Mouse (Mus musculus) left cerebral cortex, adult 2 months (tissue): ENCODE measurements around the gene Sik3. TPM values are rescaled to one million over a fixed set of nuclear protein-coding genes. Genes with fewer than 3 reads are reported as not detected.
"Not testable (repeated sequence)": the region's sequence is repeated elsewhere in the genome, so short reads cannot be mapped to it uniquely, and the experiment has no call there.

Experiments used
- DNase-seq, 2 experiments: peaks; one replicate each; pipeline ENCODE4 v3.0.0; 2021 to 2022; ENCODE audit warnings: low spot score in 2 of 2, mixed read lengths in 1 of 2; ENCODE audit errors: extremely low spot score in 1 of 2
- H3K27ac ChIP-seq: fragments of 200-600 bp; 2 replicates; pipeline ENCODE4 v1.8.1; 2022
- H3K4me3 ChIP-seq: fragments of 200-600 bp; 2 replicates; pipeline ENCODE4 v1.8.1; 2022
- CTCF ChIP-seq: fragments of 200-600 bp; IDR thresholded peaks from 2 replicates; pipeline ENCODE4 v1.8.1; 2022; ENCODE audit warnings: antibody characterized with exemption, mild to moderate bottlenecking, moderate library complexity
- intact Hi-C: fragments of 180-260 bp; cut with DNase I; formaldehyde crosslinking; loops from one replicate; pipeline ENCODE4 v1.15.1; 2025
- total RNA-seq, 2 experiments: library from RNA; stranded (reverse); gene quantifications; 2 replicates each; pipeline ENCODE4 v1.2.3; 2021

The Sik3 gene
- total RNA-seq, 2 experiments from 2014 or later: 122 to 127 TPM

- no peak for DNase-seq
- no peak overlapping the region for H3K4me3 ChIP-seq
- H3K27ac ChIP-seq: peak overlapping the region; percentile 40; the same call in 1 of the 2 replicates
- intact Hi-C loops: no loop called here
- TF ChIP-seq CTCF: no peak
Measured at GRCm38 (mm10) chr9:46066711-46067110, 54.1 kb downstream of the Sik3 start.

DNA sequence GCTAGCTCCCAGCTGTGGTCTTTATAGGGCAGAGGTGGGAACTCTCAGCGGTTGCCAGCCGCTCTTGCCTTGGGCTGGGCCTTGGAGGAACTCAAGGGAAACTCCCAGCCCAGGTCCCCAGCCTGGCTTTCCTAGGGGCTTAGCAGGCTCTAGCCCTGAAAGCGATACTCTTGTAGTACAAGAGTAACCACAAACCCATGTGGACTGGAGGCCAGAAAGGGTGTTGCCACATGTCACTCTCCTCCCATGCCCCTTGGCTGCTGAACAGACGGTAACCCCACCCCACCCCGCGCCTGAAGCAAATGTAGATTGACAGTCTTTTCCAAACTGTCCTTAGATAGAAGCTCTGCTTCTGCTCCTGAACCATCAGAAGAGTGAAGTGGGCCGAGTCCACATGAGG is 55.1 kb downstream of the Sik3 start:
- TF ChIP-seq CTCF: no peak
- no peak for DNase-seq
- H3K27ac ChIP-seq: no peak overlapping the region
- no peak overlapping the region for H3K4me3 ChIP-seq
- intact Hi-C loops: no loop called here

- no peak for DNase-seq
- H3K4me3 ChIP-seq: no peak overlapping the region
- no peak for TF ChIP-seq CTCF
- no peak overlapping the region for H3K27ac ChIP-seq
- intact Hi-C loops: no loop called here
Measured at GRCm38 (mm10) chr9:46069013-46069412, 56.4 kb downstream of the Sik3 start.

- Histone ChIP-seq H3K4me3 (no peak overlapping the region), H3K27ac (no peak overlapping the region)
- TF ChIP-seq CTCF: peak; percentile 1
- intact Hi-C loops: no loop called here
- no peak for DNase-seq
Measured at GRCm38 (mm10) chr9:46072101-46072835, 59.6 kb downstream of the Sik3 start.

DNA sequence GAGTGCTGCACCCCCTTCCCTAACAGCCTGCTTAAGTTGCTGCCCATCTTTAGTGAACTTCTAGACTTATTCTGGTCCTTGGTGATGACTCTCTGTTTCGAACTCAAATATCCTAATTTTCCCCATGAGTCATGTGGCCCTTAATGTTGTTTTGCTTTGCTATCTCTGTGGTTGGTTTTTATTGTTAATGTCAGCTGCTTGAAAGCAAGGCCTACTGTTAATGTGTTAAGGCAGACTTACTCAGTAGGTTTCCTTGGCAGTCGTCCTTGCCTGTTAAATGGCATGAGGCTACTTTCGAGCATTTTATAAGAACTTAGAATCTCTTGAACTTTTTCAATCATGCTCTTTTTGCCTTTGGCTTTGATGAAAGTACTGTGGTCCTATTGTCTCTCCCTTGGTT is 60.8 kb downstream of the Sik3 start:
- intact Hi-C loops: no loop called here
- H3K4me3 ChIP-seq: no peak overlapping the region
- no peak for DNase-seq
- no peak for TF ChIP-seq CTCF
- no peak overlapping the region for H3K27ac ChIP-seq

DNA sequence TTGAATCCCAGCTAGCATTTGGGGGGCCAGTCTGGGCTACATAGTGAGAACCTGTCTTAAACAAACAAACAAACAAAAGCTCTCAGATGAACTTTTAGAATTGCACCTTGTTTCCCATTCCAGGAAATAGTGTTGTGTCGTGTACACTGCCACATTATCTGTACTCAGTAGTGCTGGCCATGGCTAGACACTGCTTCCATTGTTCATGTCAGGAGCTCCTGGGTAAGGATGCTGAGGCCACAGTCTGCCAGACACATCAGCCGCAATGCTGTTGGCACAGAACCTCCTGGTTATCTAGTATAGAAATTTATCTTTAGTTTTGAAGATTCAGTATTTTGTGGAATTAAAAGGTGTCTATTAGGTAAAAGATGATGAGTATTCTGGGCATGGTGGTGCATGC is 63.0 kb downstream of the Sik3 start:
- TF ChIP-seq CTCF: no peak
- Histone ChIP-seq H3K4me3 (no peak overlapping the region), H3K27ac (no peak overlapping the region)
- intact Hi-C loops: no loop called here
- no peak for DNase-seq

DNA sequence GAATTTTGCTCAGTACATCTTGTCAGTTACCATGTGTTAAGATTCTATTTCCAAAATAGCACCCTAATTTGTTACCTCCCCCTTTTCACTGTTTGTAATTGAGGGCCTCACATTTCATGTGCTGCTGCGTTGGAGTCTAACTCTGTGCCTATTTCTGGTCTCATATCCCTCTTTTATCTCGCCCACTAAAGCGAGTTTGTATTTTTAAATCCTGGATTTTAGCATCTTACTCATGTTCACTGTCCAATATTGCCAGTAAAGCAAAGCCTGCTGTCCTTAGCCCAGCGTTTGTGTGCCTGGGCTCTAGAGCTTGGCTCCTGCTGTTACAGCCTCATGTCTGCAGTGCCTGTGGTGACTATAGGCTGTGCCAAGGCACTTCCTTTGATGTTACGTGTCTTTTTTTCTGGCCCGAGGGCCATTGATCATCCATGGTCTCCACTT is 69.8 kb downstream of the Sik3 start:
- DNase-seq: peak in 1 of 2 experiments; percentile 13
- no peak overlapping the region for H3K4me3 ChIP-seq
- intact Hi-C loops: loop anchor here (1.0 to 5.0 kb wide), 4 partner anchors 56 to 110 kb away; partner anchors contain the start of genes Pafah1b2 and Sik3
- no peak for TF ChIP-seq CTCF
- peak overlapping the region; percentile 70 for H3K27ac ChIP-seq

- DNase-seq: peak; percentile 23 to 45
- H3K27ac ChIP-seq: peak overlapping the region; percentile 70
Measured at GRCm38 (mm10) chr9:46083490-46083893, 70.9 kb downstream of the Sik3 start.

DNA sequence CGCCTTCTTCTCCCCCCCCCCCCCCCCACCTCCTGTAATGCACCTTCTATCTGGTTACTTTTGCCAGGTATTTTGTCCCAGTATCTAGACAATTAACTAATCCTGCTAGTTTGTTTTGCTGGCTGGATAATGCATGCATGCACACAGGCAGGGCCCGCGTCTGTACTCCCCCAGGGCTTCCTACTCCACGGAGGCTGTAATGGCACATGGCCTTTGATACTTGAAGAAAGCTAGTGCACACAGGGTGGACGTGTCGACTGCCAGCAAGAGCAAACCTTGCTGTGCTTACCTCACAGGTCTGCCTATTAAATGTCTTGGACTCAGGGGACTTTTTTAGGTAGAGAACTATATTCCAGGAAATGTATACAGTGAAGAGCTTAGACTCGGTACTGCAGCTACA is 73.3 kb downstream of the Sik3 start:
- no peak for DNase-seq

More at GRCm38 (mm10) chr9:46083490-46083893, 70.9 kb downstream of the Sik3 start:
- no peak overlapping the region for H3K4me3 ChIP-seq
- TF ChIP-seq CTCF: no peak
- intact Hi-C loops: loop anchor here (1.0 to 5.0 kb wide), 4 partner anchors 57 to 132 kb away; partner anchors contain the start of genes Pafah1b2 and Sik3

GRCm38 (mm10) chr9:46086826-46087225 is 74.2 kb downstream of the Sik3 start:
- DNase-seq: no peak
- intact Hi-C loops: no loop called here
- TF ChIP-seq CTCF: no peak

More for the DNA sequence above, 73.3 kb downstream of the Sik3 start:
- Histone ChIP-seq H3K27ac (no peak overlapping the region), H3K4me3 (no peak overlapping the region)
- TF ChIP-seq CTCF: no peak
- intact Hi-C loops: no loop called here

DNA sequence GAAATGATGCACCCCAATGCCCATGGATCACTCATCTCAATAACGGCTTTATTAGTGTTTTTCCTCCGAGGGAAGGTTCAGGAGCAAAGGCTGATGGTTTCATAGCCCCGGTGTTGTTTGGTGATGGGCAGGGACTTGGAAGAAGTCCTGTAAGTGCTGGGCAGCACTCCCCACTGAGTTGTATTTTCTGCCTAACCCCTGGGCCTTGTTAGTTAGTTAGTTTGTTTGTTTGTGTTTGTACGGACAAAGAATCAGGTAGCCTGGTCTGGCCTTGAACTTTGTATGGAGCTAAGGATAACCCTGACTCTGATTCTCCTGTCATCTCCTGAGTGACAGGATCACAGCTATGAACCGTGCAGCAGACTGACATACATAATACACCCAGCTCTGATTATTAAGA is 74.8 kb downstream of the Sik3 start:
- no peak for TF ChIP-seq CTCF
- intact Hi-C loops: no loop called here
- Histone ChIP-seq H3K4me3 (no peak overlapping the region), H3K27ac (no peak overlapping the region)
- DNase-seq: no peak

More at GRCm38 (mm10) chr9:46086826-46087225, 74.2 kb downstream of the Sik3 start:
- Histone ChIP-seq H3K4me3 (no peak overlapping the region), H3K27ac (peak overlapping the region; percentile 24; the same call in 1 of the 2 replicates)

DNA sequence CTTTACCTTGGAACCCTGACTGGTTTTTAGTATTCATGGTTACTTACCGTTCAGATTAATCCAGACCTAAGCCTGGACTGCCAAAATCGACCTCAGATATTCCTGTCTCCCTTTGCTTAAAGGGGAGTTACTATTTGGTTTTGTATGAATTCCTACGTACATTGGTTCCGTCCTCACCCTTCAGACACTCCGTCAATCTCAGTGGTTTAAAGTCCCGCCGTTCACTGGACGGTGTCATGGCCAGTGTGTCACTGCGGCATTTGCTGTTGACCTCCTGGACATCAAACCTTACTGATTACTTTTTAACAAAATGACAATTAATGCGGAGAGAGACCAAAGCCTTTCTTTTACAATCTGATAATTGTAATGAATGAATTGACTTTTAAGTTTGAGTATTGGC is 76.1 kb downstream of the Sik3 start:
- no peak for TF ChIP-seq CTCF
- DNase-seq: no peak
- H3K4me3 ChIP-seq: no peak overlapping the region
- intact Hi-C loops: no loop called here
- no peak overlapping the region for H3K27ac ChIP-seq

DNA sequence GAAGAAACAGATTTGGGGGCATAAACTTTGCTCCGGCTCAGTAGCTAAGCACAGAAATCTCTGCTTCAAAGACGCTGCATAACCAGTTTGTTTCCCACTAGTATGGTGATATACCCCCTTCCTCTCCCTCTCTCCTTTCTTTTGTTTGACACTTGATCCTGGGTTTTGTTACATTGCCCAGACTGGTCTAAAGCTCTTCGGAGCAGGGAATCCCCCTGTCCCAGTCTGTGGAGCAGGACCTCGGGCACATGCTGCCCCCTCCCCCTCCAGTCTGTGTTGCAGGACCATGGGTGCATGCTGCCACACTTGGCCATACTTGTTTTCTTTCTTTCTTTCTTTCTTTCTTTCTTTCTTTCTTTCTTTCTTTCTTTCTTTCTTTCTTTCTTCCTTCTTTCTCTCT is 77.4 kb downstream of the Sik3 start:
- DNase-seq: no peak
- Histone ChIP-seq H3K4me3 (no peak overlapping the region), H3K27ac (no peak overlapping the region)
- intact Hi-C loops: no loop called here
- TF ChIP-seq CTCF: no peak

- H3K4me3 ChIP-seq, intact Hi-C loops, H3K27ac ChIP-seq, DNase-seq: not testable (repeated sequence)
Measured at GRCm38 (mm10) chr9:46091157-46091556, 78.5 kb downstream of the Sik3 start.
